Mouse (Mus musculus): ENCODE measurements around the gene Snapin.

- TF ChIP-seq CTCF (IDR thresholded peaks at IDR 0.05; ENCODE audit: borderline replicate concordance, insufficient read depth, low read depth, low read length) (no peak), POLR2A (IDR thresholded peaks at IDR 0.05; ENCODE audit: borderline replicate concordance, insufficient read depth, low read length) (no peak)
Measured at GRCm38 (mm10) chr3:90467618-90468300, 23.1 kb downstream of the Snapin start.
